Mouse (Mus musculus) inflammation-experienced regulatory T-cells, adult 6 months (primary cell): ENCODE measurements at regions not wholly inside any gene's neighbourhood (a gene's known extent, or its start where the extent isn't known, plus 50 kb on each side); places are given as distances from the start of the nearest gene placed in this dataset.

Experiments
- ATAC-seq: one replicate; pipeline ENCODE4 v1.8.0; 2017

GRCm38 (mm10) chr8:10905761-10906160 lies 102.5 kb downstream of the Irs2 start:
- no peak for ATAC-seq

DNA sequence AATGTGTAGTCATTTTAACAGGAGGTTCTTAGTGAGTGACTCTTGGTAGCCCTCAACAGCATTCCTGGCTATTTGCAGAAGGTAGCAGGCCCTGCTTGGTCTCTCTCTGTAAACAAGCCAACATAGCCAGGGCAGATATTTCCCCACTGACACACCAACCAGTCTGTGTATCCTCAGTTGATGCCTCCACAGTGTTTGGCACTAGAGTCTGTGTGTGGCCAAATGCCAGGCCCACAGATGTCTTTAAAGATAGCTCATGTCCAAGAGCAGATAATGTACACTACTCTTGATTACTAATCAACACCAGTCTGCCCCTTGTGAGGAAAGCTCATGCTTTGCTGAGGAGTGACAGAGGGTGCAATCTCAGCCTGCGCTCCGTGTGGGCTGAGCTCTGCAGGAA lies 104.3 kb downstream of the Irs2 start:
- ATAC-seq, result no peak

- ATAC-seq, result no peak
These were observed 106.3 kb downstream of the Irs2 start for GRCm38 (mm10) chr8:10901954-10902353.

DNA sequence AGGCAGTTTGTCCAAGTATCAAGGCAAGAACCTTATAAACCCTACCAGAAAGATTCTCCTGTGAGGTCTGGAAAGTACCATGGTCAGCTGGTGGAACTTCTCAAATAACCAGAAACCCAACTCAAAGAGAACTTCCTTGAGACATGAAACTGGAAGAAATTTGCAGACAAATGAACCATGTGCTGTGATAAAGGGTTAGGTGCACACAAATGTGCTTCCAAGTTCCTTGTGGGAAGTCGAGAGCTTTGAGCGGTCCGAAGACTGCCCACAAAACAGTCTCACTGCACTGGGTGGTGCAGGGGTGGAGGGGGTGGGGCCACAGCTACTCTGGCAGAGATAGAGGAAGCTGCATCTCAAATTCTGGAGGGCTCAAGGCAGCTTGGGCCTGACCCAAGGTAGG lies 107.2 kb downstream of the Irs2 start:
- no peak for ATAC-seq

- no peak for ATAC-seq
These were observed 108.6 kb downstream of the Irs2 start for GRCm38 (mm10) chr8:10899581-10900155.

GRCm38 (mm10) chr8:10898562-10899527 lies 109.4 kb downstream of the Irs2 start:
- no peak for ATAC-seq

DNA sequence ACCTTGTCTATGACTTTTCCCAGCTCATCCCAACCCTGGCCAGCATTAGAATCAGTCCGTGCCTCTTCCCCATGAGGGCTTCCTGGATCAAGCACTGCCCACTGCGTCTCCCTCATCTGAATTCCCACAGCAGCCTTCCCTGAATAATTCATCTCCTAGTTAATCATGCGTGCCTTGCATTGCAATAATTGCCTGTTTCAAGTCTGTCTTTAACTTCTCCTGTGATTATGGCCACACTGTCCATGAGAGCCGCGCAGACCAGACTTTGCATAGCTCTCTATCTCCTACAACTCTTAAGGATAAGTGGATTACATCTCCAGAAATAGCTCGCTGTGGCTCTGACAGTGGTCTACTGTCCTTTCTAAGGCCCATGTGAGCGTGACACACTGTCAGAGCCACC lies 110.7 kb downstream of the Irs2 start:
- ATAC-seq, result no peak

DNA sequence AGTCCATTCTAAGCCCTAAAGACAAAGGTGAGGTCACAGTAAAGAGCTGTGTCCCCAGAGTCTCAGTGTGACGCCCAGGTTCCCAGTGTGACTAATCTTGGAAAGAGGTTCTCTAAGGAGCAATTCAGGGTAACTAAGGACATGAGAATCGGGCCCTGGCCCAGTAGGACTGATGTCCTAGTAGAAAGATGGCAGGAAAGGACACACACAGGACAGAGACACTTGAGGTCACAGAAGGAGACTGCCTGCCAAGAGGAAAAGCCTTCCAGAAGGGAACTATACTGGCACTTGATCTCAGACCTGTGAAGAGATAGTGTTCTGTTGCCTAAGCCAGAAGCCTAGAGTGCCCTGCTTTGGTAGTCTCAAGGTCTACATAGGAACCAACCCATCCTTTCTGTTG lies 113.1 kb downstream of the Irs2 start:
- ATAC-seq, result no peak

GRCm38 (mm10) chr8:10894306-10894705 lies 114.0 kb downstream of the Irs2 start:
- ATAC-seq, result no peak

- ATAC-seq, result no peak
These were observed 114.5 kb downstream of the Irs2 start for GRCm38 (mm10) chr8:10893709-10894108.

DNA sequence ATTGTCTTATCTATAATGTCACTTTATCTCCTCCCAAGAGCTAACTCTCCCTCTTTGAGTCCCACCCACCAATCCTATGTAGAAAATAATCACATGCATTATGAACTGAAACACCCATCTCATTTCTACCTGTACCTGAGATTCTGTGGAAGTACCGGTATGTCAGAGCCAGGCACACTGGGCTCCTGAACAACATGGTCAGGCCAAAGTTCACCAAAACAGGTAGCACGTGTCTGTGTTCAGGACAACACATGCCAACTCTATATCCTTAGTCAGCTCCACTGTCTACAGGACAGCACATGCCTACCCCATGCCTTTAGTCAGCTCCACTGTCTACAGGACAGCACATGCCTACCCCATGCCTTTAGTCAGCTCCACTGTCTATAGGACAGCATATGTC lies 116.4 kb downstream of the Irs2 start:
- ATAC-seq, result no peak

- no peak for ATAC-seq
These were observed 116.8 kb downstream of the Irs2 start for GRCm38 (mm10) chr8:10891440-10891839.

DNA sequence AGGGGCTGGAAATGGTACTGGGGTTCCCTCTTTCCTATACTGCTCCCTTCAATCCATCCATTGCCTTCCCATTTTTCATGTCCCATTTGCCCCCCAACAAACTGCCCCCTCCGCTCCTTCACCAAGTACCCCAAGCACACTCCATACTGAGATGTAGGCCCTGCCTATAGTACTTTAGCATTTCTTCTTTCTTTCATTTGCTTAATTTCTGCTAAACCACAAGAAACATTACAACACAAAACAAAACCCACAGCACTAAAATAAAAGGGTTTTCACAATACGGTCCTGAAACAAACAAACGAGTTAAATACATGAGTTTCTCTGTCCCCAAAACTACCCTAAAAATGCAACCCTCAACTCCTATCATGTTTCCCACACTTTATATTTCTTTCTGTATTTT lies 122.8 kb downstream of the Irs2 start:
- no peak for ATAC-seq

DNA sequence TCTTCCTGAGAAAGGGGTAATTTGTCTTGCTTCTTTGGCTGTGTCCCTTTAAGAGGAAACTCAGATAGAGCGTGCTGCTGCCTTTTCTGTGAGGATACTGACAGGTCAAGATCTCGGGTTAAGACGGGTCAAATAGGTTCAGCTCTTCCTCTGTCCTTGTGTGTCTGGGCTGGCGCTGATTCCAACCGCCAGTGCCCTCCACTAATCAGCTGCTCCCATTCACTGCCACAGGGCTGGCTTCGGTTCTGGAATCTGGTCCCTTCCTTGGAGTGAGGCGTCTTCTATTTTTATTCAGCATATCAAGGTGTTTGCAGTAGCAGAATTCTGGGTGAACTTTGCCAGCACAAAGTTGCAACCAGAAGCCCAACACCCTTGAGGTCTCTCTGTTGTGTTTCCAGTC lies 124.8 kb downstream of the Irs2 start:
- ATAC-seq, result no peak

DNA sequence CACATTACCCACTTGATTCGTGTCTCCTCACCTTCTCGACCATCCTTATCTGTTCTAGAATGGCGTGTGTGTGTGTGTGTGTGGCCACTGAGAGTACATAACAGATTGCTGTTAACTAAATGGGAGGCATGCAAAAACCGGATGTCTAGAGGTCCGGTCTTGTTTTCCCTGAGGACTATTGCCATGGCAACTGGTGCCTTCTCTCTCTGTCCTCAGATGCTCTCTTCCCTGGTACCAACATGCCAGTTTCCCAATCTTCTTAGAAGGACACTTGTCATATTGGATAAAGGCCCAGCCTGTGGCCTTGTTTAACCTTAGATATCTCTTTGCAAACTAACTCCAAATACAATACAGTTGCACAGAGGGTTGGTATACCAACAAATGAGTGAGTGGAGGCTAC lies 125.9 kb downstream of the Irs2 start:
- no peak for ATAC-seq

DNA sequence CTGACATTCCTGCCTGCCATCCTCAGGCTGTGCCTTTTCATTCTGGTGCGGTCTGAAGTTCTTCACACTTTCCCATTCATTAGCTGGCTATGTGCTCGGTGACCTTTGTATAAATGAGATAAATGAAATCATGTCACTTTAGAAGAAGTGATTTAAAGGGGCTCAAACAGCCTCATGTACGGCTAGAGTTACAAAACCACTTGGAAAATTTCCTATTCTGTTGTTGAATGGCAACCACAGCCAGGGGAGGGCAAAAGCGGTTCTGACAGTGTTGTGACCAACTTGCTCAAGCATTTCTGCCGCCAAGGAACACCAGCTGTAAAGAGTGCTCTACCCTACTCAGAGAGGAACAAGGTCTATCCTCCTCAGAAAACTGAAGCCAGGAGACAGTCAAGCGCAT lies 128.4 kb downstream of the Irs2 start:
- no peak for ATAC-seq

GRCm38 (mm10) chr8:10879049-10879847 lies 129.0 kb downstream of the Irs2 start:
- ATAC-seq, result no peak

DNA sequence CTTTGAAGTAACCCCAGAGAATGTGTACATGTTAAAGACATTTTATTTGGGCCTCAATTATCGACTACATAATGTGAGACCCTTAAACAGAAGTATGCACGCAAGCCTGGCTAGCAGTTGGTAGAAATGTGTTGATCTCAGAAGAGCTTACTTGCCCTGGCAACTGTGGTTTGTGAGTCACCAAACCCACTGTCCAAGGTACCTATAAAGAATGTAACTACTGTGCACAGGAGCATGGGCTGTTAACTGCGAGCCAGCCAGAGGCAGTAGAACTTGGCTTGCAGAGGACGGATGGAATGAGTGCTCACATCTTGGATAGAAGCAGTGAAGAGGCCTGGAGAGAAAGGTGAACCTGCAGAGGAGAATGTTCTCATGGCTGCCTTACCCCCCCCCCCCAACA lies 129.9 kb downstream of the Irs2 start:
- ATAC-seq, result no peak

- ATAC-seq, result no peak
These were observed 133.1 kb downstream of the Irs2 start for GRCm38 (mm10) chr8:10875170-10875569.

- no peak for ATAC-seq
These were observed 136.8 kb downstream of the Irs2 start for GRCm38 (mm10) chr8:10871451-10871850.

DNA sequence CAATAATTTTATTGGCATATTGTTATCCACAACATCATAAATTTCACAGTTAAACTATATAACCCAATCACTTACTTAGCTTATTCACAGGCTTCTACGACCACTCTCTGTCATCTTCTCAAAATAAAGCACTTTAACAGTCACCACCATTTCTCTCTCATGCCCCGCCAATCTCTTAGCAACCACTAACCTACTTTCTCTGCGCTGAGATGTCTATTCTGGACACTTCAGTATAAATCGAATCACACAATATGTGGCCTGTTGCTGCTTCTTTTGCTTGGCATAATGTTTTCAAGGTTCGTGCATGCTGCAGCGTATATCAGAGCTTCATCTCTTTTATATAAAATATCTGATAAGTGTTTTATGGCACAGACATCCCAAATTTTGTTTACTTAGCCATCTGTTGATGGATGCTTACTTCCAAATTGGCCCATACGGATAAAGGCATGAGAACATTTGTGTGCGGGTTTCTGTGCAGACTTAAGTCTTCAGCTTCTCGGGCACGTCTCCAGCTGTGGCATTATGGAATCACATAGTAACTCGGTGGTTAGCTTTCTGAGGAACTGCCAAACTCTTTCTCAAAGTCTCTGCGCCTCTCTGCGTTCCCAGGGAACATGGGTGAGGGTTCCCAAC lies 137.7 kb downstream of the Irs2 start:
- ATAC-seq, result no peak

GRCm38 (mm10) chr8:10869866-10870265 lies 138.4 kb downstream of the Irs2 start:
- no peak for ATAC-seq
